Mouse (Mus musculus) forebrain, embryonic 13.5 days (tissue): Measurements from ENCODE around the gene Atf6b. TPM values are rescaled to one million over a fixed set of nuclear protein-coding genes. Genes with fewer than 3 reads are reported as not detected.
A peak's percentile ranks its signal among the peaks of the same experiment; 100 is the strongest.

ENCODE experiments used
- ATAC-seq: fragments of 200-750 bp; cut with Nextera tagmentation; 2 replicates; pipeline ENCODE4 v1.8.0; 2017
- H3K27ac ChIP-seq: fragments of 300-500 bp; sonication (generic); 2 replicates; pipeline ENCODE4 v1.5.1; 2015; ENCODE audit warnings: inconsistent platforms, mild to moderate bottlenecking, moderate library complexity
- H3K27me3 ChIP-seq: fragments of 300-500 bp; sonication (generic); 2 replicates; pipeline ENCODE4 v1.6.1; 2015; ENCODE audit warnings: mild to moderate bottlenecking, inconsistent platforms
- H3K36me3 ChIP-seq: fragments of 300-500 bp; sonication (generic); 2 replicates; pipeline ENCODE4 v1.6.1; 2015; ENCODE audit warnings: mild to moderate bottlenecking, inconsistent platforms; ENCODE audit not compliant: poor library complexity, severe bottlenecking
- H3K4me1 ChIP-seq: fragments of 300-500 bp; sonication (generic); 2 replicates; pipeline ENCODE4 v1.6.1; 2015; ENCODE audit warnings: inconsistent platforms
- H3K4me2 ChIP-seq: fragments of 300-500 bp; sonication (generic); 2 replicates; pipeline ENCODE4 v1.6.1; 2015; ENCODE audit warnings: inconsistent platforms, mild to moderate bottlenecking, moderate library complexity
- H3K4me3 ChIP-seq: fragments of 300-500 bp; sonication (generic); 2 replicates; pipeline ENCODE4 v1.5.1; 2015; ENCODE audit warnings: mild to moderate bottlenecking, inconsistent platforms
- H3K9ac ChIP-seq: fragments of 300-500 bp; sonication (generic); 2 replicates; pipeline ENCODE4 v1.6.1; 2015; ENCODE audit warnings: mild to moderate bottlenecking, inconsistent platforms
- H3K9me3 ChIP-seq: fragments of 300-500 bp; sonication (generic); replicated peaks from 2 replicates; pipeline ENCODE4 v1.6.1; 2016; ENCODE audit warnings: inconsistent platforms
- WGBS: fragments of 180-500 bp; shearing (Covaris S2); methylation state at CpG from one replicate; pipeline ENCODE4 v1.1.7; 2015; 5-methylcytosine and 5-hydroxymethylcytosine counted together
- polyA plus RNA-seq: library from polyadenylated mRNA; unstranded; fragments of >200 nt; fragmentation: Nextera tagmentation; extraction: Ambion mirVana; gene quantifications from 2 replicates; pipeline ENCODE4 v1.2.1, GENCODE M21; 2015

Gene Atf6b
- polyA plus RNA-seq, 1 experiment from 2014 or later = 95.9 TPM

GRCm38 (mm10) chr17:34651507-34652221 lies 4.7 kb downstream of the Atf6b start:
- no peaks in the 10 kb centered on the region for H3K9me3 ChIP-seq
- H3K36me3 ChIP-seq = peaks cover 70% of the 10 kb centered on the region
- no peak overlapping the region for H3K4me2 ChIP-seq
- H3K4me1 ChIP-seq = peaks cover 13% of the 10 kb centered on the region
- no peak overlapping the region for H3K4me3 ChIP-seq
- no peaks in the 10 kb centered on the region for H3K27me3 ChIP-seq
- H3K27ac ChIP-seq = no peak overlapping the region
- H3K9ac ChIP-seq = no peak overlapping the region
- 46% methylated on average over 19 of the region's 19 CpGs for WGBS
- no peak for ATAC-seq

GRCm38 (mm10) chr17:34652546-34652945 lies 5.6 kb downstream of the Atf6b start:
- Histone ChIP-seq H3K4me2 (no peak overlapping the region), H3K27ac (no peak overlapping the region), H3K4me1 (peaks cover 12% of the 10 kb centered on the region), H3K4me3 (no peak overlapping the region), H3K9ac (no peak overlapping the region), H3K9me3 (no peaks in the 10 kb centered on the region), H3K27me3 (no peaks in the 10 kb centered on the region), H3K36me3 (peaks cover 70% of the 10 kb centered on the region)
- WGBS = 94% methylated on average over 10 of the region's 10 CpGs
- ATAC-seq = no peak

GRCm38 (mm10) chr17:34652985-34653384 lies 6.0 kb downstream of the Atf6b start:
- Histone ChIP-seq H3K4me3 (no peak overlapping the region), H3K27me3 (no peaks in the 10 kb centered on the region), H3K4me1 (peaks cover 7% of the 10 kb centered on the region), H3K9me3 (no peaks in the 10 kb centered on the region), H3K27ac (no peak overlapping the region), H3K9ac (no peak overlapping the region), H3K4me2 (no peak overlapping the region), H3K36me3 (peaks cover 70% of the 10 kb centered on the region)
- ATAC-seq = no peak
- WGBS = 96% methylated on average over 8 of the region's 8 CpGs

GRCm38 (mm10) chr17:34653746-34654285 lies 6.9 kb downstream of the Atf6b start:
- Histone ChIP-seq H3K4me3 (no peak overlapping the region), H3K4me1 (no peaks in the 10 kb centered on the region; the same call in 1 of the 2 replicates), H3K9ac (no peak overlapping the region), H3K9me3 (no peaks in the 10 kb centered on the region), H3K36me3 (peaks cover 66% of the 10 kb centered on the region), H3K4me2 (no peak overlapping the region), H3K27ac (no peak overlapping the region), H3K27me3 (peaks cover 1% of the 10 kb centered on the region; the same call in 1 of the 2 replicates)
- ATAC-seq = no peak
- 65% methylated on average over 9 of the region's 9 CpGs for WGBS

GRCm38 (mm10) chr17:34654392-34654791 lies 7.4 kb downstream of the Atf6b start:
- Histone ChIP-seq H3K9me3 (no peaks in the 10 kb centered on the region), H3K27ac (no peak overlapping the region), H3K4me1 (no peaks in the 10 kb centered on the region), H3K36me3 (peaks cover 60% of the 10 kb centered on the region), H3K4me2 (no peak overlapping the region), H3K9ac (no peak overlapping the region), H3K4me3 (no peak overlapping the region), H3K27me3 (peaks cover 7% of the 10 kb centered on the region; the same call in 1 of the 2 replicates)
- ATAC-seq = no peak
- WGBS = 93% methylated on average over 13 of the region's 13 CpGs

GRCm38 (mm10) chr17:34655160-34655559 lies 8.2 kb downstream of the Atf6b start:
- H3K4me3 ChIP-seq = no peak overlapping the region
- no peak for ATAC-seq
- H3K4me2 ChIP-seq = no peak overlapping the region
- no peak overlapping the region for H3K9ac ChIP-seq
- no peak overlapping the region for H3K27ac ChIP-seq
- peaks cover 15% of the 10 kb centered on the region for H3K27me3 ChIP-seq
- WGBS = 84% methylated on average over 7 of the region's 7 CpGs
- no peaks in the 10 kb centered on the region for H3K4me1 ChIP-seq
- H3K36me3 ChIP-seq = peaks cover 52% of the 10 kb centered on the region
- no peaks in the 10 kb centered on the region for H3K9me3 ChIP-seq

GRCm38 (mm10) chr17:34655581-34655991 lies 8.6 kb downstream of the Atf6b start:
- Histone ChIP-seq H3K4me3 (no peak overlapping the region), H3K36me3 (peaks cover 48% of the 10 kb centered on the region), H3K9ac (no peak overlapping the region), H3K4me2 (no peak overlapping the region), H3K27ac (no peak overlapping the region), H3K27me3 (peaks cover 19% of the 10 kb centered on the region), H3K9me3 (no peaks in the 10 kb centered on the region), H3K4me1 (no peaks in the 10 kb centered on the region)
- WGBS = 70% methylated on average over 4 of the region's 4 CpGs
- 0 out of 2 replicates have a peak, but pooled peaks have one; percentile 16 for ATAC-seq

GRCm38 (mm10) chr17:34656666-34657065 lies 9.7 kb downstream of the Atf6b start:
- H3K27ac ChIP-seq = no peak overlapping the region
- no peak overlapping the region for H3K4me3 ChIP-seq
- H3K27me3 ChIP-seq = peaks cover 30% of the 10 kb centered on the region
- no peak for ATAC-seq
- H3K4me2 ChIP-seq = no peak overlapping the region
- H3K9ac ChIP-seq = no peak overlapping the region
- H3K4me1 ChIP-seq = no peaks in the 10 kb centered on the region
- H3K36me3 ChIP-seq = peaks cover 37% of the 10 kb centered on the region
- 51% methylated on average over 8 of the region's 8 CpGs for WGBS
- no peaks in the 10 kb centered on the region for H3K9me3 ChIP-seq

GRCm38 (mm10) chr17:34657271-34657670 lies 10.3 kb downstream of the Atf6b start:
- H3K9ac ChIP-seq = no peak overlapping the region
- WGBS = 44% methylated on average over 2 of the region's 2 CpGs
- H3K4me2 ChIP-seq = no peak overlapping the region
- ATAC-seq = no peak
- peaks cover 31% of the 10 kb centered on the region for H3K36me3 ChIP-seq
- H3K9me3 ChIP-seq = no peaks in the 10 kb centered on the region
- H3K4me1 ChIP-seq = no peaks in the 10 kb centered on the region
- H3K4me3 ChIP-seq = no peak overlapping the region
- H3K27me3 ChIP-seq = peaks cover 31% of the 10 kb centered on the region
- H3K27ac ChIP-seq = no peak overlapping the region

GRCm38 (mm10) chr17:34658145-34658544 lies 11.2 kb downstream of the Atf6b start:
- 87% methylated on average over 2 of the region's 2 CpGs for WGBS

GRCm38 (mm10) chr17:34658591-34658990 lies 11.6 kb downstream of the Atf6b start:
- WGBS = 88% methylated on average over 3 of the region's 3 CpGs

More at GRCm38 (mm10) chr17:34658145-34658544, 11.2 kb downstream of the Atf6b start:
- H3K4me1 ChIP-seq = no peaks in the 10 kb centered on the region
- H3K27ac ChIP-seq = no peak overlapping the region
- no peak for ATAC-seq
- H3K4me2 ChIP-seq = no peak overlapping the region
- H3K36me3 ChIP-seq = peaks cover 23% of the 10 kb centered on the region
- peaks cover 38% of the 10 kb centered on the region for H3K27me3 ChIP-seq
- H3K4me3 ChIP-seq = no peak overlapping the region
- H3K9ac ChIP-seq = no peak overlapping the region
- no peaks in the 10 kb centered on the region for H3K9me3 ChIP-seq

GRCm38 (mm10) chr17:34659181-34659896 lies 12.4 kb downstream of the Atf6b start:
- Histone ChIP-seq H3K4me3 (no peak overlapping the region), H3K9me3 (no peaks in the 10 kb centered on the region), H3K27me3 (peaks cover 45% of the 10 kb centered on the region), H3K4me1 (no peaks in the 10 kb centered on the region), H3K4me2 (no peak overlapping the region), H3K9ac (no peak overlapping the region), H3K27ac (no peak overlapping the region), H3K36me3 (peaks cover 11% of the 10 kb centered on the region)
- WGBS = 70% methylated on average over 12 of the region's 12 CpGs
- no peak for ATAC-seq

More at GRCm38 (mm10) chr17:34658591-34658990, 11.6 kb downstream of the Atf6b start:
- H3K4me1 ChIP-seq = no peaks in the 10 kb centered on the region
- H3K9ac ChIP-seq = no peak overlapping the region
- H3K9me3 ChIP-seq = no peaks in the 10 kb centered on the region
- H3K27me3 ChIP-seq = peaks cover 42% of the 10 kb centered on the region
- peaks cover 18% of the 10 kb centered on the region for H3K36me3 ChIP-seq
- no peak overlapping the region for H3K4me2 ChIP-seq
- no peak for ATAC-seq
- no peak overlapping the region for H3K4me3 ChIP-seq
- no peak overlapping the region for H3K27ac ChIP-seq
